Mouse (Mus musculus) T-helper 1 cell (primary cell): ENCODE results near the gene Cenpa.

Experiments used
- in situ Hi-C: fragments of 300-600 bp; cut with MboI, MseI; formaldehyde crosslinking; loops from one replicate; pipeline ENCODE4 v1.15.1; 2025; ENCODE audit warnings: high pct_unique_total_duplicates

Gene Cenpa

DNA sequence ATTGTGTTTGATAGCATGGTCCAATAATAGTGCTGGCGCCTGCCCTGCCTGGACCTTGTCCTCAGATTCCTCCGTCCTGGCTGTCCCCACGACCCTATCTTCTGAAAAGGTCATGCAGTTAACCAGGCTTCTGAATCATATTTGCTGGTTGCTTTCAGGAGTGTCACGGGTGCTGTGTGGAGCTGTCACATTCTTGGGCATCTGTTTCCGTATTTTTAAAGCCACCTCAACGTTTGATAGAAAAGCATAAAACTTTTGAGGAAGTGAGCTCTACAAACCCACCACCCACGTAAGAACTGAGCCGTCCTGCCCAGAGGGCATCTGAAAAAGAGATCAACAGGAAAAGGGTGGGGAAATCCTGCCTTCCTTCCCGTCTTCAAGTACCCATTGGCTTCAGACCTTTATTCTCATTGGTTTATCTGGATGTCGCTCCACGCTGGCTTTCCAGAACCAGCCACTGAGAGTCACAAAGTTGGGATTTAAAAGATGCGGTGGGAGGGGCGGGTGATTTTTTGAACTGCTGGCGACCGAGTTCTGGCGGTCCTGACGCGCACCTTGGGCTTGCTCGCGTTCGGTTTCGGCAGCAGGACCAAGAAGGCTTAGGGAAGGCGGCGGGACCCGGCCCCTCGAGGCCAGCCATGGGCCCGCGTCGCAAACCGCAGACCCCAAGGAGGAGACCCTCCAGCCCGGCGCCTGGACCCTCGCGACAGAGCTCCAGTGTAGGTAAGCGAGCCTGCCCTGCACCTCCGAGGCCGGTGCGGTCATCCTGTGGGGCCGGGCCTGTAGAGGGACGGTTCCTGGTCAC is at the start of gene Cenpa:
Gene Cenpa (plus strand): TSS at position 387 of the 805 bp plus-strand sequence.
- in situ Hi-C loops, result loop anchor here (10.0 kb wide), 1 partner anchor 432 kb away; the partner anchor contains the start of gene Selenoi

- in situ Hi-C loops, result no loop called here
These were observed 49.2 kb upstream of the Cenpa start for GRCm38 (mm10) chr5:30617357-30617756.

DNA sequence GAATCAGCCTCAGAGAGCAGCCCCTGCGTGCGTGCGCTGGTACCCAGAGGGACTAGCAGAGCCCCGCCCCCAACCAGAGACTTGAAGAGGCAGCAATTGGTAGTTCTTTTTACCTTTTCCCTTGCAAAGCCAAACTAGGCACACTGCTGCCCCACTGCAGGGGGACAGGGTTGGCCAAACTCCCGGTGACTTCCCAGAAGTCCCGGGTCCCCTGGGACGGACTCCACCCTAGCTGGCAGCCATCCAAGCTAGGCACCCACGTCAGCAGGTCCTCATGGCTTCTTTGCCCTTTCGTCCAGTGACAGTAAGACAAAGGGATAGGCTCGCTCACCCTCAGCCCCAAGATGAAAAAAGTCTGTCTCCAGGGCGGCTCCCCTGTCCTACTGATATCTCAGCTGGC is 48.7 kb upstream of the Cenpa start:
- in situ Hi-C loops, result no loop called here

GRCm38 (mm10) chr5:30618376-30619003 is 48.1 kb upstream of the Cenpa start:
- in situ Hi-C loops, result no loop called here

GRCm38 (mm10) chr5:30619211-30619610 is 47.4 kb upstream of the Cenpa start:
- in situ Hi-C loops, result no loop called here

DNA sequence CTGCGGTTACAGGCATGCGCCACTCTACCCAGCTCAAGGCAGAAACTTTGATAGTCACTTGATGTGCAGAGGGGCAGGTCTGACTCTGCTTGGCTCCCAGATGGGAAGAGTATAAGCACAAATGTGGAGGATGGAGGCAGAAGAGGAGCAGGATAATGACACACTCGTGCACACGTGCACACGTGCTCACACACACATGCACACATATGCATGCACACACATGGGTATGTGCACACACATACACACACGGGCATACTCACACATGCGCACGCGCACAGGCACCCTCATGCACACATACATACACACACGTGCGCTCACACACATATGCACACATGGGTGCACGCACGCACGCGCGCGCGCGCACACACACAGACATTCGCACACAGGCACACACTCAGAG is 46.0 kb upstream of the Cenpa start:
- in situ Hi-C loops, result no loop called here

- in situ Hi-C loops, result no loop called here
These were observed 45.3 kb upstream of the Cenpa start for GRCm38 (mm10) chr5:30621211-30621790.

DNA sequence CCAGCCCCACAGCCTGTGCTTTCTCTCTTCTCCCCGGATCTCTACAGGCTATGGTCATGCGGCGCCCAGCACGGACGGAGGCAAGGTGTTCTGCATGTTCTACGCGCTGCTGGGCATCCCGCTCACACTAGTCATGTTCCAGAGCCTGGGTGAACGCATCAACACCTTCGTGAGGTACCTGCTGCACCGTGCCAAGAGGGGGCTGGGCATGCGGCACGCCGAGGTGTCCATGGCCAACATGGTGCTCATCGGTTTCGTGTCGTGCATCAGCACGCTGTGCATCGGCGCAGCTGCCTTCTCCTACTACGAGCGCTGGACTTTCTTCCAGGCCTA is 44.8 kb upstream of the Cenpa start:
- in situ Hi-C loops, result no loop called here

- in situ Hi-C loops, result no loop called here
These were observed 44.3 kb upstream of the Cenpa start for GRCm38 (mm10) chr5:30622177-30622840.

GRCm38 (mm10) chr5:30622841-30623185 is 43.8 kb upstream of the Cenpa start:
- in situ Hi-C loops, result no loop called here

GRCm38 (mm10) chr5:30623380-30623779 is 43.2 kb upstream of the Cenpa start:
- in situ Hi-C loops, result no loop called here

DNA sequence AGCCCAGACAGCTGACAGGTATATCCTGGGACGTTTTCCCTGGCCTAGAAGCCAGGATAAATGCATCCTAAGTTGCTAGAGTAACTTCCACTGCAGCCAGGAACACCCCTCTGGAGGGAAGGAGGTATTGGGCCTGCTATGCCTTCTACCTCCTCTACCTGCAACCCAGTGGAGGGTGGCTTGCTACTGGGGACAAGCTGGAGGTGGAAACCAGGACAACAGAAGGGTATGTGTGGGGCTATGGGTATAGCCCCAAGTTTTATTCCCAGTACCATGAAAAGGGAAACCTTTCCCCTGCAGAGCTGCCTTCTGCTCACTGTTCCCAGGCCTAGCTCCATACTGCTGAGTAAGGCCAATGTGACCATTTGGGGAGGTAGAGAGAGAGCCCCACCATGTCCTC is 42.3 kb upstream of the Cenpa start:
- in situ Hi-C loops, result no loop called here

GRCm38 (mm10) chr5:30624908-30625307 is 41.7 kb upstream of the Cenpa start:
- in situ Hi-C loops, result no loop called here

DNA sequence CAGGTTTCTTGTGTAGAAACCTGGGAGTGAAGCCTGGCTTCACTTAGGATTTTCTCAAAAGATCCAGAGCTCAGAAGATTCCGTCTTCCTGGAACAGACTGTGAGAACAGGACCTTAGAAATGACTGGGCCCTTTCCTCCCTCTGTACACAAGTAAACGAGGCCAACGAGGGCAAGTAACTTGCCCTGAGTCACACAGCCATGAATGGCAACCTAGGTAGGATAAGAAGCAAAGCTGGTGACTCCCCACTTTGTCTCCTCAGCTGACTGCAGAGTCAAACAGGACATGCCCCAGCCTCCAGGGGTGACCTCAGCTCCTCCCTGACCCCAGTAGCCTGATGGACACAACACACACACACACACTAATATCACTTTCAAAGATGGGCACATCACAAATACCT is 41.2 kb upstream of the Cenpa start:
- in situ Hi-C loops, result no loop called here

DNA sequence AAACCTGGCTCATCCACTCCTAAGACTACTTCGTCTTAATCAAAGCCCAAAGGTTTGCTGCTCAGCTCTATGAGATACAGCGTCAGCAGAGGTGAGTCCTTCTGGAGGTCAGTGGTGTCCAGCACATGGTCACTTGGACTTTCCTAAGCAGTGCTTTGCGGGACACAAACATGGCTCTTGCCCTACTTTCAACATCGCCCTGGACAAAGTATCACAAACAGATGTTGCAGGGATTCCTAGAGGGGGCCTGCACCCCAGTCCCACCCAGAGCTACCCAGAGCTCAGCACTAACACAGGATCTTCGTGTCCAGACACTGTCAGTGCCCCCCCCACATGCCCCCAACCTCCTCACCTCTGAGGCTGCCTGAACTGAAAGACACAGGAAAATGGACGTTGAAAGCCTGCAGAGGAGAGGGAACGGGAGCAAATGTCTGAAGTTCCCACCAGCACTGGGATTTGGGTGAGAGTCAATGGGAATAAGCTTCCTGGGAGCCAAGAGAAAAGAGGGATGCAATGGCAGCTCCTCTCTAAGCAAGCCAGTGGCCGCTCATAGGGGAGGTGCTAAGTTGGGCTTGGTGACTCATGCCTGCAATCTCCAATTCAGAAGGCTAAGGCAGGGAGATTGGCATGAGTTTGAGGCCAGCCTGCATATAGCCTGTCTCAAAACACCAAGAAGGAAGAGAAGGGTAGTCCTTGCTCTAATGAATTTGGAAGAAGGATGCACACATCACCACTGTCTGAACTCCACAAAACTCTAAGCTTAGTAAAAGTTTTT is 40.1 kb upstream of the Cenpa start:
- in situ Hi-C loops, result no loop called here

- in situ Hi-C loops, result no loop called here
These were observed 38.1 kb upstream of the Cenpa start for GRCm38 (mm10) chr5:30628511-30628910.

DNA sequence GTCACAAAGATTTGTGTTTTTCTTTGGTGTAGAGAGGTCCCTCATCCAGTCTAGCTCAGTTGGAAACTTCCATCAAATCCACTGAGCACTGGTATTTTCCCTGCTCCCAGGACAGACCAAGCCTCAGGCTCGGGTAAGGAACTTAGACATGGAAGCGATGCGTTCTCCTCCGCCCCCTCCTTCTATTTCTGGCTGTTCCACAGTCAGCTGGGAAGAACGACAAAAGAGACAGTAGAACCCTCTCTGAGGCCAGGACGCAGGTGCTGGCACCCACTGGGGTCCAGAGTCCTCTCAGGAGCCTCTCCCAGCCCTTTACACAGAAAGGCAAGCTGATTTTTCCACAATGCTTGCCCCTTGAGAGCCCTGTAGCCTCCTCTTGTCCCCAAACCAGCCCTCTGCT is 36.2 kb upstream of the Cenpa start:
- in situ Hi-C loops, result no loop called here

GRCm38 (mm10) chr5:30632134-30632533 is 34.4 kb upstream of the Cenpa start:
- in situ Hi-C loops, result no loop called here

GRCm38 (mm10) chr5:30636994-30637393 is 29.6 kb upstream of the Cenpa start:
- in situ Hi-C loops, result loop anchor here (5.0 kb wide), 2 partner anchors 120 to 215 kb away; no protein-coding TSS in a partner anchor

- in situ Hi-C loops, result loop anchor here (5.0 kb wide), 2 partner anchors 121 to 216 kb away; no protein-coding TSS in a partner anchor
These were observed 28.5 kb upstream of the Cenpa start for GRCm38 (mm10) chr5:30638041-30638440.

GRCm38 (mm10) chr5:30643477-30644179 is 22.9 kb upstream of the Cenpa start:
- in situ Hi-C loops, result no loop called here
